Mouse (Mus musculus): ENCODE data around the gene Cep83. TPM values are rescaled to one million over a fixed set of nuclear protein-coding genes. Genes with fewer than 3 reads are reported as not detected.
"Not testable (repeated sequence)": the region's sequence is repeated elsewhere in the genome, so short reads cannot be mapped to it uniquely, and the experiment has no call there.

Gene Cep83
- polyA plus RNA-seq, 1 experiment from 2014 or later, result 25.9 TPM

DNA sequence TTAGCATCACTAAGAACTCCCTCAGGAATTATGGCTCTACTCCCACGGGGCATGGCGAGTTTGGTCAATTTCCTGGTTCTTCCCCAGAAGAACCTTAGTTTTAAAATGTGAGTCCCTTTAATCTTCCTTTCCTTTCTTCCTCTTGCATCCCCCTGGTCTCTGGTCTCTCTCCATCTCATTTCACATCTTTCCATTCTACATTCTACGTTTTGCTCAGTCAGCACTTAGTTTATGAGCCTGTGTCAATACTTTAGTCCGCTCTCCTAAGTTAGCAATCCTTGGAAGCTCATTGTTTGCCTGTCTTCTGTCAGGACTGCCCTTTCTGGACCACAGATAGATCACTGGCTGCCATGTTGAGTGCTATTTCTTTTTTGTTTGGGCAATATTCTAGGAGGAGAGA lies 3.7 kb downstream of the Cep83 start:
- H3K4me1 ChIP-seq (ENCODE audit: control insufficient read depth, insufficient read depth, low read length), result peaks cover 7% of the 10 kb centered on the region; the same call in 1 of the 2 replicates
- H3K9me3 ChIP-seq (ENCODE audit: control insufficient read depth, low read length), result no peaks in the 10 kb centered on the region
- H3K9ac ChIP-seq (replicated peaks; ENCODE audit: low read depth, low read length), result no peak overlapping the region
- ATAC-seq (ENCODE audit: low read depth), result no peak
- WGBS, result 87% methylated on average over 4 of the region's 4 CpGs
- H3K4me2 ChIP-seq (ENCODE audit: low read depth, low read length), result no peak overlapping the region
- H3K36me3 ChIP-seq (ENCODE audit: control insufficient read depth, insufficient read depth, low read length), result no peaks in the 10 kb centered on the region
- no peaks in the 10 kb centered on the region for H3K27me3 ChIP-seq (ENCODE audit: control insufficient read depth, insufficient read depth, low read length)
- no peak overlapping the region for H3K27ac ChIP-seq (ENCODE audit: low read depth, low read length)
- H3K4me3 ChIP-seq (ENCODE audit: low read depth, low read length), result no peak overlapping the region

DNA sequence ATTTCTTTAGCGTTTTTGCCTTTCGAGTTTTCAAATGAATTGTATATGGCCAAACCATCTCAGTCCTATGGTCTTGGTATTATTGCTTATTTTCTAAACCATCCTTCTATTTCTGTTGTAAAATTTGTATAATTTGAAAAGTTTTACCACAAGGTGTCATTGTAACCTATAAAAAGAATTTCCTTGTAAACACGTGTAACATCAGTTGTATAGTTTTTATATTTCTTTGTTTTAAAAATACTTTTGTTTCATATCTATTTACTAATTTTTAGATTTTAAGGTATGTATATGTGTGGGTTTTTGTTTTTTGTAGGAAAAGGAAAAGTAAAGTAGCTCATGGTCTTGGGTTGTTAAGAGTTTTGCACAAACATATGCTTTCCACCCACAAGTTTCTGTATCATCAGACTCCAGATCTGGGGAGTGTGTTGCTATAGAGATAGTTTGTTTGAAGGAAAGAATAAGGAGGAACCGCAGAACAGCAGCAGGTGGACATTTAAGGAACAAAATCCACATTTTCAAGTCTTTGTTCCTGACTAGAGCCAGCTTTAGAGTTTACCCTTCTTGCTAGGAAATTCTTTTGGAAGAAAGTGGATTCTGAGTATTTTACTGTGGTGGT lies 17.3 kb downstream of the Cep83 start:
- Histone ChIP-seq H3K27ac (ENCODE audit: low read depth, low read length) (no peak overlapping the region), H3K9me3 (ENCODE audit: control insufficient read depth, low read length) (no peaks in the 10 kb centered on the region), H3K4me1 (ENCODE audit: control insufficient read depth, insufficient read depth, low read length) (no peaks in the 10 kb centered on the region), H3K36me3 (ENCODE audit: control insufficient read depth, insufficient read depth, low read length) (no peaks in the 10 kb centered on the region), H3K4me3 (ENCODE audit: low read depth, low read length) (no peak overlapping the region), H3K27me3 (ENCODE audit: control insufficient read depth, insufficient read depth, low read length) (no peaks in the 10 kb centered on the region), H3K4me2 (ENCODE audit: low read depth, low read length) (no peak overlapping the region), H3K9ac (replicated peaks; ENCODE audit: low read depth, low read length) (no peak overlapping the region)
- 90% methylated on average over 4 of the region's 4 CpGs for WGBS
- no peak for ATAC-seq (ENCODE audit: low read depth)

DNA sequence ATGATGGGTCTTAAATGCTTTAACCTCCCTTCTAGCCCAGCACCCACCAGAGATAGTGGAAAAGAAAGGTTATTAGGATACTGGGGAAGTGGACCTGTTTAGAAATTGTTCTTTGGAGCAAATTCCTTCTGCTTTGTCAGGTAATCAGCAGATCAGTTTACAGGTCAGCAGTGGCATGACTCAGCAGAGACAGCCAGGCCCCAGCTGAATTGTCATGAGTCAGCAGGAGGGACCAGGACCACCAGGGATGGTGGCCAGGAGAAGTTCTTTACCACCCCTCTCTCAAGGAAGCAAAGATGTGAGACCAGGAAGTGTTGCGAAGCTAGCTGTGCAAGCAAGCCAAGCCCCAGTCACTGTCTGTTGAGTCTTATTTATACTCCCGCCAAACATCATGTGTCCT lies 18.2 kb downstream of the Cep83 start:
- H3K36me3 ChIP-seq (ENCODE audit: control insufficient read depth, insufficient read depth, low read length), result no peaks in the 10 kb centered on the region
- H3K27ac ChIP-seq (ENCODE audit: low read depth, low read length), result no peak overlapping the region

DNA sequence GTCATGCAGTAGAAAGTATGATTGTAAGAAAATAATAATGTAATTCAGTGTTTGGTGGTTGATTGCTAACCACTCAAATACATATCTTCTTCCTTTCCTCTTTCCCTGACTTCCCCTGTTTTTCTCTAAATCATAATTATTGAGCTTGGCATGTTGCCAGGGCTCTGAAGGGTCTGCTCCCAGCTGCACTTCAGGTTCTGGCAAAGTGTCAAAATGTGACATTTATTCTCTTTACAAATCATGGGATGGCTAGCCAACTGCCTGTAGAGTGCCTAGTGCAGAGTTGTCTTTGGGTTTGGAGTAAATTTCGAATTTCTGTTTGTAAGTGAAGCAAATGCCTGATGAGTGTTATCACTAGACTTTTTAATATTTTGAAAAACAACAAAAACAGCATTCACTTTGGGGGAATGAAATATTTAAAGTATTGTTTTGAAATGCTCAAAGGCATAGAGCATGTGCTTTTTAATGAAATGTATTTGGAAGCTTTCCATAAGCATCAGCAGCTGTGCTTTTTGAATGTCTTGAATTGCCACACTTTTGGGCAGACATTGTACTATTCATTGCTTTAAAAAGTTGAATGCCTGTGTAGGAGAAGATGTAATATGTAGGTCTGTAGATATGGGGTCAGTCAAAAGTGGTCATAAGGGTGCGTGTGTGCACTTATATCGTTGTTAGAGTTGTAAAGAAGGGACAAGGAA lies 21.3 kb downstream of the Cep83 start:
- 78% methylated on average over 3 of the region's 3 CpGs for WGBS
- no peak overlapping the region for H3K27ac ChIP-seq (ENCODE audit: low read depth, low read length)
- no peaks in the 10 kb centered on the region for H3K4me1 ChIP-seq (ENCODE audit: control insufficient read depth, insufficient read depth, low read length)
- no peak overlapping the region for H3K4me2 ChIP-seq (ENCODE audit: low read depth, low read length)
- H3K9ac ChIP-seq (replicated peaks; ENCODE audit: low read depth, low read length), result no peak overlapping the region
- H3K36me3 ChIP-seq (ENCODE audit: control insufficient read depth, insufficient read depth, low read length), result no peaks in the 10 kb centered on the region
- H3K27me3 ChIP-seq (ENCODE audit: control insufficient read depth, insufficient read depth, low read length), result no peaks in the 10 kb centered on the region
- no peak for ATAC-seq (ENCODE audit: low read depth)
- no peak overlapping the region for H3K4me3 ChIP-seq (ENCODE audit: low read depth, low read length)
- H3K9me3 ChIP-seq (ENCODE audit: control insufficient read depth, low read length), result no peaks in the 10 kb centered on the region

More for the DNA sequence above, 18.2 kb downstream of the Cep83 start:
- Histone ChIP-seq H3K27me3 (ENCODE audit: control insufficient read depth, insufficient read depth, low read length) (no peaks in the 10 kb centered on the region), H3K9ac (replicated peaks; ENCODE audit: low read depth, low read length) (no peak overlapping the region), H3K4me1 (ENCODE audit: control insufficient read depth, insufficient read depth, low read length) (no peaks in the 10 kb centered on the region), H3K4me3 (ENCODE audit: low read depth, low read length) (no peak overlapping the region), H3K4me2 (ENCODE audit: low read depth, low read length) (no peak overlapping the region), H3K9me3 (ENCODE audit: control insufficient read depth, low read length) (no peaks in the 10 kb centered on the region)
- 95% methylated on average over 2 of the region's 2 CpGs for WGBS
- no peak for ATAC-seq (ENCODE audit: low read depth)

DNA sequence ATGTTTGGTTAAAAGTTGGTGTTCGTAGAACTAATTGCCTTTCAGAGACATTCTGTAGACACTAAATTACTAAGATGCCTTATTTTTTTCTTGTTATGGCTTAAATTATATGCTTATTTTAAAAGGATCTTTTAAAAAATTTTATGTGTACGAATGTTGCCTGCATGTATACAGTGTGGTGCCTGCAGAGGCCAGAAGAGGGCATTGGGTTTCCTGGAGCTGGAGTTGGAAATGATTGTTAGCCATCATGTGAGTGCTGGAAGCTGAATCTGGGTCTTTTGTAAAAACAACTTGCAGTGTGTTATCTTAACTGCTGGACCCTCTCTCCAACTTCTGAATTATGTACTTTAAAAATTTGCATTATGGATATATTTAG lies 21.9 kb downstream of the Cep83 start:
- 96% methylated on average over 2 of the region's 2 CpGs for WGBS
- H3K9me3 ChIP-seq (ENCODE audit: control insufficient read depth, low read length), result no peaks in the 10 kb centered on the region
- no peak for ATAC-seq (ENCODE audit: low read depth)
- no peak overlapping the region for H3K27ac ChIP-seq (ENCODE audit: low read depth, low read length)
- H3K4me1 ChIP-seq (ENCODE audit: control insufficient read depth, insufficient read depth, low read length), result no peaks in the 10 kb centered on the region
- no peaks in the 10 kb centered on the region for H3K27me3 ChIP-seq (ENCODE audit: control insufficient read depth, insufficient read depth, low read length)
- H3K4me3 ChIP-seq (ENCODE audit: low read depth, low read length), result no peak overlapping the region
- H3K4me2 ChIP-seq (ENCODE audit: low read depth, low read length), result no peak overlapping the region
- no peak overlapping the region for H3K9ac ChIP-seq (replicated peaks; ENCODE audit: low read depth, low read length)
- no peaks in the 10 kb centered on the region for H3K36me3 ChIP-seq (ENCODE audit: control insufficient read depth, insufficient read depth, low read length)

DNA sequence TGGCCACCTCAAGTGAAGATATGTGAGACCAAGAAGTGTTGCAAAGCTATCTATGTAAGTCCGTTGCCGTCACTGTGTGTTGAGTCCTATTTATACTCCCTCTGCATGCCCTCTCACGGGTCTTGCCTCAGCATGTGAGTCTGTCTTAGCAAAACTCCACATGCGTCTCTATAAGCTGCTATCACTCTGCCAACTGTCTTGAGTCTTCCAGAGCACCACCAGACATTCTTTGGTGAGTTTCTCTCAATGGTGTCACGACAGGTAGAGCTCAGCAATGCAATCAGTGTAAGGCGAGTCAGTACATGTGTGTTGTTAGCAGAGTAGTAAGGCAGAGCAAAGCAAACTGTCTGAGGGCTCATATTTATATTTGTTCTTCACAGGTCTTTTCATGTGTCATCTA lies 31.8 kb downstream of the Cep83 start:
- H3K9me3 ChIP-seq (ENCODE audit: control insufficient read depth, low read length), result no peaks in the 10 kb centered on the region
- 97% methylated on average over 6 of the region's 6 CpGs for WGBS
- H3K27ac ChIP-seq (ENCODE audit: low read depth, low read length), result no peak overlapping the region
- no peaks in the 10 kb centered on the region for H3K4me1 ChIP-seq (ENCODE audit: control insufficient read depth, insufficient read depth, low read length)
- H3K4me2 ChIP-seq (ENCODE audit: low read depth, low read length), result no peak overlapping the region
- H3K36me3 ChIP-seq (ENCODE audit: control insufficient read depth, insufficient read depth, low read length), result no peaks in the 10 kb centered on the region
- no peaks in the 10 kb centered on the region for H3K27me3 ChIP-seq (ENCODE audit: control insufficient read depth, insufficient read depth, low read length)
- no peak for ATAC-seq (ENCODE audit: low read depth)
- no peak overlapping the region for H3K4me3 ChIP-seq (ENCODE audit: low read depth, low read length)
- H3K9ac ChIP-seq (replicated peaks; ENCODE audit: low read depth, low read length), result no peak overlapping the region

DNA sequence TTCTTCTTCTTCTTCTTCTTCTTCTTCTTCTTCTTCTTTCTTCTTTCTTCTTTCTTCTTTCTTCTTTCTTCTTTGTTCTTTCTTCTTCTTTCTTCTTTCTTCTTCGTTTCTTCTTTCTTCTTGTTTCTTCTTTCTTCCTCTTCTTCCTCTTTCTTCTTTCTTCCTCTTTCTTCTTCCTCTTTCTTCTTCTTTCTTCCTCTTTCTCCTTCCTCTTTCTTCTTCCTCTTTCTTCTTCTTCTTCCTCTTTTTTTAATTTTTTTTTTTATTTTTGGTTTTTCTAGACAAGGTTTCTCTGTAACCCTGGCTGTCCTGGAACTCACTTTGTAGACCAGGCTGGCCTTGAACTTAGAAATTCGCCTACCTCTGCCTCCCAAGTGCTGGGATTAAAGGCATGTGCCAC lies 39.6 kb downstream of the Cep83 start:
- WGBS, result 90% methylated on average over 2 of the region's 2 CpGs
- not testable (repeated sequence) for H3K27me3 ChIP-seq (ENCODE audit: control insufficient read depth, insufficient read depth, low read length); H3K4me3 ChIP-seq (ENCODE audit: low read depth, low read length); ATAC-seq (ENCODE audit: low read depth); H3K9ac ChIP-seq (replicated peaks; ENCODE audit: low read depth, low read length); H3K27ac ChIP-seq (ENCODE audit: low read depth, low read length); H3K4me1 ChIP-seq (ENCODE audit: control insufficient read depth, insufficient read depth, low read length); H3K36me3 ChIP-seq (ENCODE audit: control insufficient read depth, insufficient read depth, low read length); H3K4me2 ChIP-seq (ENCODE audit: low read depth, low read length); H3K9me3 ChIP-seq (ENCODE audit: control insufficient read depth, low read length)

DNA sequence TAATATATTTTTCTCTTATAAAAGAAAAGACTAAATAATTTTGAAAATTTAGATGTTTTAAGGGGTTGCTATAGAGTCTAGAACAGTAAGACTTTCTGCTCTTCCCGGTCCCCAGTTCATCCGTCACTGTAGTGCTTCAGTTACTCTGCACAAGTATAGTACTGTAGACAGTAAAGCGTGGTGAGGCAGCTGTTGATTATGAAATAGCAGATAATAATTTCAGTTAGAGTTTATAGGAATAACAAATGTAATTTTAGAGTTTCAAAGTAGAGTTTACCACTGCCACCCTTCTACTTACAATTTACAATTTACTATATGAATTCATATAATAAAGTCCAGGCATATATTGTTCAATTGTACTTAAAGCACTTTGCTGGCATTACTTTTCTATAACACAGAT lies 42.0 kb downstream of the Cep83 start:
- Histone ChIP-seq H3K27ac (ENCODE audit: low read depth, low read length) (no peak overlapping the region), H3K9ac (replicated peaks; ENCODE audit: low read depth, low read length) (no peak overlapping the region), H3K4me2 (ENCODE audit: low read depth, low read length) (no peak overlapping the region), H3K4me3 (ENCODE audit: low read depth, low read length) (no peak overlapping the region), H3K36me3 (ENCODE audit: control insufficient read depth, insufficient read depth, low read length) (no peaks in the 10 kb centered on the region), H3K4me1 (ENCODE audit: control insufficient read depth, insufficient read depth, low read length) (no peaks in the 10 kb centered on the region), H3K9me3 (ENCODE audit: control insufficient read depth, low read length) (no peaks in the 10 kb centered on the region), H3K27me3 (ENCODE audit: control insufficient read depth, insufficient read depth, low read length) (no peaks in the 10 kb centered on the region)
- no peak for ATAC-seq (ENCODE audit: low read depth)
- WGBS, result 96% methylated on average over 3 of the region's 3 CpGs

DNA sequence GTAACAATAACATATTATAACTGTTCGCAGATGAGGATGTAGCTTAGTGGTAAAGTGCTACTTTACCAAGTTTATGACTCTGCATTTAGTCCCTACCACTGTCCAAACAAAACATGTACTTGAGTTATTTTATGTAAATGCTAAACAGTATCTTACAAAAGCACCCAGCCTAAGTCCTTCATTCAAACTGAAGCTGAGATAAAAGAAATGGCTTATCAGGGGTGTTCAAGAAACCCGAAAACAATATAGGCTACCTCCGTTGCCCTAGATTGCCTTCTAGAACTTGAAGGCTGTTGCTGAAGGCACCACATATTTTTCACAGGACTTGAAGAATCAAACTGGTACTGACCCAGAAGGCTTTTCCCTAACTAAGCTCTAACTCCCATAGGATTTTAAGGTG lies 46.4 kb downstream of the Cep83 start:
- Histone ChIP-seq H3K4me2 (ENCODE audit: low read depth, low read length) (no peak overlapping the region), H3K9ac (replicated peaks; ENCODE audit: low read depth, low read length) (no peak overlapping the region), H3K9me3 (ENCODE audit: control insufficient read depth, low read length) (no peaks in the 10 kb centered on the region), H3K4me1 (ENCODE audit: control insufficient read depth, insufficient read depth, low read length) (no peaks in the 10 kb centered on the region), H3K27me3 (ENCODE audit: control insufficient read depth, insufficient read depth, low read length) (no peaks in the 10 kb centered on the region), H3K27ac (ENCODE audit: low read depth, low read length) (no peak overlapping the region), H3K36me3 (ENCODE audit: control insufficient read depth, insufficient read depth, low read length) (no peaks in the 10 kb centered on the region), H3K4me3 (ENCODE audit: low read depth, low read length) (no peak overlapping the region)
- ATAC-seq (ENCODE audit: low read depth), result no peak
- 98% methylated on average over 3 of the region's 3 CpGs for WGBS

All from neural tube, embryonic 14.5 days (tissue).